Mouse (Mus musculus) myocyte (in vitro differentiated cells): ENCODE measurements around the gene Dgat2.

Source experiments
- MYOG ChIP-seq, 3 experiments: IDR thresholded peaks; one replicate each; pipeline ENCODE4 v1.6.1; 2011; ENCODE audit warnings: control low read depth in 2 of 3, low read depth in 2 of 3, mild to moderate bottlenecking in 2 of 3; ENCODE audit not compliant: insufficient read length in 2 of 3, control insufficient read depth in 1 of 3, insufficient read depth in 1 of 3
- POLR2A ChIP-seq: IDR thresholded peaks from one replicate; pipeline ENCODE4 v1.6.1; 2011; ENCODE audit warnings: low read depth, mild to moderate bottlenecking, control low read depth, moderate library complexity; ENCODE audit not compliant: insufficient read length
- TCF12 ChIP-seq: IDR thresholded peaks from one replicate; pipeline ENCODE4 v1.6.1; 2011; ENCODE audit warnings: mild to moderate bottlenecking, control low read depth; ENCODE audit not compliant: poor library complexity, insufficient read depth, severe bottlenecking

DNA sequence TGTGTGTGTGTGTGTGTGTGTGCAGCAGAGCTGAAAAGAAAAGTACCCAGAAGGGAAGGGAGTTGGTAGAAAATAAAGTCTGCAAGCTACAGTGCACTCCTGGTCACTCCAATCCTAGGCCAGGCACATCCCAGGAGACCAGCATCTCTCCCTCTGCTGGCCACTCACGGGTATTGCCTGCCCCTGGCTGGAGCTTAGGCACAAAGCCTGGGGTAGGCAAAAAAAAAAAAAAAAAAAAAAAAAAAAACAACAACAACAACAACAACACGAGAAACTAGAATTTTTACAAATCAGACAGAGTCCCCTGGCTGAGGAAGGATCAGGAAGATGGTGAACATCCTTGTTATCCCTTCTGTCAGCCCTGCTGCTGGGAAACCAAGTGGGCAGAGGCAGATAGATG is 46.9 kb upstream of the Dgat2 start:
- TF ChIP-seq MYOG (IDR thresholded peaks at IDR 0.05; ENCODE audit: control insufficient read depth in 1 of 3, insufficient read depth in 1 of 3, insufficient read length in 2 of 3, low read depth in 2 of 3): no peak
- TF ChIP-seq POLR2A: no peak
- TF ChIP-seq TCF12: no peak
